Mouse (Mus musculus) intestine, postnatal 0 days (tissue): ENCODE results near the gene Mrpl38. TPM values are rescaled to one million over a fixed set of nuclear protein-coding genes. Genes with fewer than 3 reads are reported as not detected.

ENCODE experiments used
- ATAC-seq: fragments of 200-750 bp; cut with Nextera tagmentation; 2 replicates; pipeline ENCODE4 v1.8.0; 2017; ENCODE audit warnings: mild to moderate bottlenecking, moderate TSS enrichment, moderate library complexity
- H3K27ac ChIP-seq: fragments of 300-500 bp; sonication (generic); 2 replicates; pipeline ENCODE4 v1.5.1; 2014; ENCODE audit warnings: mild to moderate bottlenecking, low read depth, low read length, moderate library complexity
- H3K27me3 ChIP-seq: fragments of 300-500 bp; sonication (generic); replicated peaks from 2 replicates; pipeline ENCODE4 v1.6.1; 2014; ENCODE audit warnings: low read length, mixed read lengths; ENCODE audit not compliant: control insufficient read depth, insufficient read depth
- H3K36me3 ChIP-seq: fragments of 300-500 bp; sonication (generic); 2 replicates; pipeline ENCODE4 v1.6.1; 2014; ENCODE audit warnings: mild to moderate bottlenecking, moderate library complexity; ENCODE audit not compliant: control insufficient read depth, insufficient read depth
- H3K4me1 ChIP-seq: fragments of 300-500 bp; sonication (generic); replicated peaks from 2 replicates; pipeline ENCODE4 v1.6.1; 2014; ENCODE audit warnings: antibody characterized with exemption, low read length, mixed read lengths; ENCODE audit not compliant: control insufficient read depth, insufficient read depth
- H3K4me2 ChIP-seq: fragments of 300-500 bp; sonication (generic); replicated peaks from 2 replicates; pipeline ENCODE4 v1.6.1; 2014; ENCODE audit warnings: low read depth, mild to moderate bottlenecking, moderate library complexity
- H3K4me3 ChIP-seq: fragments of 300-500 bp; sonication (generic); 2 replicates; pipeline ENCODE4 v1.5.1; 2014; ENCODE audit warnings: low read depth, low read length
- H3K9ac ChIP-seq: fragments of 300-500 bp; sonication (generic); 2 replicates; pipeline ENCODE4 v1.6.1; 2014; ENCODE audit warnings: mild to moderate bottlenecking, low read depth, low read length
- H3K9me3 ChIP-seq: fragments of 300-500 bp; sonication (generic); 2 replicates; pipeline ENCODE4 v1.6.1; 2016; ENCODE audit warnings: mixed run types; ENCODE audit not compliant: control insufficient read depth
- CTCF ChIP-seq: sonication (generic); IDR thresholded peaks from 2 replicates; pipeline ENCODE4 v1.5.1; 2016; ENCODE audit warnings: low read depth, mild to moderate bottlenecking, control low read depth, antibody characterized with exemption, moderate library complexity
- WGBS: fragments of 180-500 bp; shearing (Covaris S2); extraction: QIAGEN DNeasy Blood & Tissue Kit; methylation state at CpG from one replicate; pipeline ENCODE4 v1.1.7; 2014; 5-methylcytosine and 5-hydroxymethylcytosine counted together
- polyA plus RNA-seq: library from polyadenylated mRNA; unstranded; fragments of >200 nt; fragmentation: Nextera tagmentation; extraction: Ambion mirVana; gene quantifications from 2 replicates; pipeline ENCODE4 v1.2.1, GENCODE M21; 2015

Gene Mrpl38
- polyA plus RNA-seq, 1 experiment from 2014 or later = 35.6 TPM

DNA sequence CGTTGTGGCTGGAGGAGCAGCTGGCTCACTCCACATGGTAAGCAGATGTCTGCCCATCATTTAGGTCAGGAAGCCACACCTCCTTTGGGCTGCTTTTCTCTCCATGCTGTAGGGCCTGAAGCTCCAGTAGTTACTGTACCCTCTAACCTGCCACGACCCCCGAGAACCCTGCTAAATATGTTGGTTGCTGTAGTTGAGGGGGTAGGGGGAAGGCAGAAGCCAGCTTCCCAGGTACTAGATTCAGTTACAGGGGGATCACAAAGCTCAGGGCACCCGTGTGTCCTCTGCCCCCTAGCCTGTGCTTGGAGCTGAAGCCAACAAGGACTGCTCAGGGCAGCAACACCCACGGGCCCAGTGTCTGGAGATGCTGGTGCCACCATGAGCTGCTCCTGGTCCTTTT, 5.2 kb downstream of the Mrpl38 start:
- H3K9me3 ChIP-seq = no peaks in the 10 kb centered on the region
- TF ChIP-seq CTCF = no peak
- 72% methylated on average over 5 of the region's 5 CpGs for WGBS

GRCm38 (mm10) chr11:116132366-116133333, 6.0 kb downstream of the Mrpl38 start:
- no peaks in the 10 kb centered on the region for H3K27me3 ChIP-seq
- WGBS = 82% methylated on average over 16 of the region's 16 CpGs
- H3K9me3 ChIP-seq = no peaks in the 10 kb centered on the region
- peaks cover 32% of the 10 kb centered on the region; the same call in 1 of the 2 replicates for H3K36me3 ChIP-seq
- peaks cover 8% of the 10 kb centered on the region for H3K4me1 ChIP-seq
- no peak for ATAC-seq
- peak; percentile 61 for TF ChIP-seq CTCF
- no peak overlapping the region for H3K9ac ChIP-seq
- no peak overlapping the region for H3K4me2 ChIP-seq
- H3K4me3 ChIP-seq = no peak overlapping the region
- no peak overlapping the region for H3K27ac ChIP-seq

More for the DNA sequence above, 5.2 kb downstream of the Mrpl38 start:
- Histone ChIP-seq H3K4me2 (no peak overlapping the region), H3K4me3 (no peak overlapping the region), H3K9ac (no peak overlapping the region), H3K27me3 (no peaks in the 10 kb centered on the region), H3K27ac (no peak overlapping the region), H3K4me1 (peaks cover 8% of the 10 kb centered on the region), H3K36me3 (peaks cover 26% of the 10 kb centered on the region; the same call in 1 of the 2 replicates)
- no peak for ATAC-seq

- Histone ChIP-seq H3K4me1 (peaks cover 8% of the 10 kb centered on the region), H3K9ac (peak overlapping the region; percentile 74; the same call in 1 of the 2 replicates), H3K27me3 (no peaks in the 10 kb centered on the region), H3K4me3 (peak overlapping the region; percentile 62), H3K36me3 (peaks cover 40% of the 10 kb centered on the region; the same call in 1 of the 2 replicates), H3K27ac (peak overlapping the region; percentile 97), H3K4me2 (peak overlapping the region; percentile 76), H3K9me3 (no peaks in the 10 kb centered on the region)
- ATAC-seq = no peak
- WGBS = 74% methylated on average over 15 of the region's 15 CpGs
- TF ChIP-seq CTCF = no peak
Measured at GRCm38 (mm10) chr11:116131349-116132170, 7.1 kb downstream of the Mrpl38 start.

DNA sequence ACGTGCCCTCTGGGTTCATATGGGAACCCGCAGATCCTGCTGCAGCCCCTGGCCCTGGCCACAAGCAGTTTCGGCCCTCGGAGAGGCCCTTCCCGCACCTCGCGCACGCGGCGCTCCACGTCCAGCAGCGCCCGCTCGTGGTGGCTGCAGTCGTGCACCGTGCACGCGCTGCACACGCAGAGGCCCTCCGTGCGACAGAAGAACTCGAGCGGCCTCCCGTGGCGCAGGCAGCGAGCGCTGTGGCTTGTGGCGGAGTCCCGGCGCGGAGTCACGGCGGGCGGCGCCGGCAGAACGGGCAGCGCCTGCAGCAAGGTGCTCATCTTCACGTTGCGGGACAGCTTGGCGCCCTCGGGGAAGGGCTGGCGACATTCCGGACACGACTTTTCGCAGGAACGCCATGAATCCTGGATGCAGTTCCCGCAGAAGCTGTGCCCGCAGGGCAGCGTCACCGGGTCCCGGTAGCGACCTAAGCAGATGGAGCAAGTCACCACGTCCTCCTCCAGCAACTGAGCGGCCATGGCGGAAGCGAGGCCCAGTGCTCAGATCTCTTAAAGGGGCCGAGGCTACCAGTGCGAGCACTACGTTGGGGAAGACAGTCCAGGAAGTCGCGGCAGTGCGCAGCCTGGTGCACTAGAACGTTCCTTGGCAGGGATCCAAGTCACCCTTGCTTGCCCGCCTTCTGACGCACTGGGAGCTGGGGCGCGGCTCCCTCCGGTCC, 8.0 kb downstream of the Mrpl38 start, which contains the start of gene Trim65:
Trim65 (minus strand) TSS at position 641 of the 718 bp plus-strand sequence.
- Histone ChIP-seq H3K4me1 (peaks cover 8% of the 10 kb centered on the region), H3K4me3 (peak within 1 kb of the TSS; percentile 62), H3K4me2 (peak within 1 kb of the TSS; percentile 76), H3K27ac (peak within 1 kb of the TSS; percentile 97), H3K36me3 (peaks cover 49% of the 10 kb centered on the region), H3K27me3 (no peaks in the 10 kb centered on the region), H3K9ac (peak within 1 kb of the TSS; percentile 74), H3K9me3 (no peaks in the 10 kb centered on the region)
- ATAC-seq = peak; percentile 89
- peak; percentile 100 for TF ChIP-seq CTCF
- WGBS = under 1% methylated on average over 69 of the region's 69 CpGs

GRCm38 (mm10) chr11:116129993-116130487, 8.6 kb downstream of the Mrpl38 start:
- no peaks in the 10 kb centered on the region for H3K9me3 ChIP-seq
- no peak for TF ChIP-seq CTCF
- H3K4me3 ChIP-seq = peak overlapping the region; percentile 62
- H3K9ac ChIP-seq = peak overlapping the region; percentile 74
- H3K27ac ChIP-seq = peak overlapping the region; percentile 97
- peaks cover 52% of the 10 kb centered on the region for H3K36me3 ChIP-seq
- ATAC-seq = no peak
- no peaks in the 10 kb centered on the region for H3K27me3 ChIP-seq
- 36% methylated on average over 8 of the region's 8 CpGs for WGBS
- H3K4me1 ChIP-seq = peaks cover 8% of the 10 kb centered on the region
- peak overlapping the region; percentile 76 for H3K4me2 ChIP-seq
